Mouse (Mus musculus) heart, postnatal 0 days (tissue): ENCODE data around the gene Spock1. TPM values are rescaled to one million over a fixed set of nuclear protein-coding genes. Genes with fewer than 3 reads are reported as not detected.
"Not testable (repeated sequence)": the region's sequence is repeated elsewhere in the genome, so short reads cannot be mapped to it uniquely, and the experiment has no call there.

Experiments
- ATAC-seq: fragments of 200-750 bp; cut with Nextera tagmentation; 2 replicates; pipeline ENCODE4 v1.8.0; 2017; ENCODE audit warnings: low read depth, moderate number of reproducible peaks, moderate library complexity; ENCODE audit not compliant: insufficient read depth
- DNase-seq: peaks from one replicate; pipeline ENCODE4 v3.0.0-alpha.2; 2016; ENCODE audit warnings: low spot score
- H3K27ac ChIP-seq: fragments of 300-500 bp; sonication (generic); 2 replicates; pipeline ENCODE4 v1.5.1; 2014; ENCODE audit warnings: low read depth, mild to moderate bottlenecking
- H3K27me3 ChIP-seq: fragments of 300-500 bp; sonication (generic); 2 replicates; pipeline ENCODE4 v1.6.1; 2014; ENCODE audit warnings: low read length, mixed read lengths; ENCODE audit not compliant: control insufficient read depth, insufficient read depth
- H3K36me3 ChIP-seq: fragments of 300-500 bp; sonication (generic); replicated peaks from 2 replicates; pipeline ENCODE4 v1.6.1; 2014; ENCODE audit warnings: low read length, mixed read lengths; ENCODE audit not compliant: control insufficient read depth, insufficient read depth
- H3K4me1 ChIP-seq: fragments of 300-500 bp; sonication (generic); 2 replicates; pipeline ENCODE4 v1.6.1; 2014; ENCODE audit warnings: antibody characterized with exemption; ENCODE audit not compliant: control insufficient read depth, insufficient read depth
- H3K4me2 ChIP-seq: fragments of 300-500 bp; sonication (generic); 2 replicates; pipeline ENCODE4 v1.6.1; 2014; ENCODE audit warnings: low read depth, mild to moderate bottlenecking, low read length, moderate library complexity
- H3K4me3 ChIP-seq: fragments of 300-500 bp; sonication (generic); 2 replicates; pipeline ENCODE4 v1.5.1; 2014; ENCODE audit warnings: low read depth, low read length
- H3K9ac ChIP-seq: fragments of 300-500 bp; sonication (generic); replicated peaks from 2 replicates; pipeline ENCODE4 v1.6.1; 2014; ENCODE audit warnings: low read depth, low read length, mixed read lengths
- H3K9me3 ChIP-seq: fragments of 300-500 bp; sonication (generic); replicated peaks from 2 replicates; pipeline ENCODE4 v1.6.1; 2016; ENCODE audit warnings: low read length; ENCODE audit not compliant: control insufficient read depth
- CTCF ChIP-seq: IDR thresholded peaks from 2 replicates; pipeline ENCODE4 v1.5.1; 2016; ENCODE audit warnings: antibody characterized with exemption, control low read depth, low read depth
- EP300 ChIP-seq: IDR thresholded peaks from 2 replicates; pipeline ENCODE4 v1.6.1; 2016; ENCODE audit warnings: antibody characterized with exemption, low read depth
- whole genome bisulfite sequencing: fragments of 180-500 bp; shearing (Covaris S2); extraction: QIAGEN DNeasy Blood & Tissue Kit; methylation state at CpG from one replicate; pipeline ENCODE4 v1.1.7; 2014; 5-methylcytosine and 5-hydroxymethylcytosine counted together
- polyA plus RNA-seq: library from polyadenylated mRNA; unstranded; fragments of >200 nt; fragmentation: Nextera tagmentation; extraction: Ambion mirVana; gene quantifications from 2 replicates; pipeline ENCODE4 v1.2.1, GENCODE M21; 2015
- total RNA-seq: library from RNA; depleted of rRNA; stranded (reverse); fragments of >200 nt; gene quantifications from 2 replicates; pipeline ENCODE4 v1.2.3, GENCODE M21; 2014; ENCODE audit warnings: low replicate concordance

Gene Spock1
- total and polyA plus RNA-seq, 2 experiments from 2014 or later = 0.20 to 0.23 TPM

GRCm38 (mm10) chr13:57595761-57596051 lies 312.4 kb downstream of the Spock1 start:
- Histone ChIP-seq H3K36me3 (no peaks in the 10 kb centered on the region), H3K4me3 (no peak overlapping the region), H3K27ac (no peak overlapping the region), H3K27me3 (no peaks in the 10 kb centered on the region), H3K9ac (no peak overlapping the region), H3K4me1 (no peaks in the 10 kb centered on the region), H3K4me2 (no peak overlapping the region), H3K9me3 (no peaks in the 10 kb centered on the region)
- TF ChIP-seq EP300 (no peak), CTCF (no peak)
- ATAC-seq (no peak), DNase-seq (no peak)
- WGBS = 94% methylated on average over 6 of the region's 6 CpGs

- no peaks in the 10 kb centered on the region for H3K36me3 ChIP-seq
- H3K27ac ChIP-seq = no peak overlapping the region
- H3K4me3 ChIP-seq = no peak overlapping the region
- ATAC-seq (no peak), DNase-seq (no peak)
- no peaks in the 10 kb centered on the region for H3K4me1 ChIP-seq
- no peaks in the 10 kb centered on the region for H3K27me3 ChIP-seq
- no peak overlapping the region for H3K4me2 ChIP-seq
- WGBS = 54% methylated on average over 15 of the region's 15 CpGs
- no peaks in the 10 kb centered on the region for H3K9me3 ChIP-seq
- no peak overlapping the region for H3K9ac ChIP-seq
- TF ChIP-seq EP300 = no peak
- no peak for TF ChIP-seq CTCF
Observed at GRCm38 (mm10) chr13:57595032-57595760, 312.9 kb downstream of the Spock1 start.

DNA sequence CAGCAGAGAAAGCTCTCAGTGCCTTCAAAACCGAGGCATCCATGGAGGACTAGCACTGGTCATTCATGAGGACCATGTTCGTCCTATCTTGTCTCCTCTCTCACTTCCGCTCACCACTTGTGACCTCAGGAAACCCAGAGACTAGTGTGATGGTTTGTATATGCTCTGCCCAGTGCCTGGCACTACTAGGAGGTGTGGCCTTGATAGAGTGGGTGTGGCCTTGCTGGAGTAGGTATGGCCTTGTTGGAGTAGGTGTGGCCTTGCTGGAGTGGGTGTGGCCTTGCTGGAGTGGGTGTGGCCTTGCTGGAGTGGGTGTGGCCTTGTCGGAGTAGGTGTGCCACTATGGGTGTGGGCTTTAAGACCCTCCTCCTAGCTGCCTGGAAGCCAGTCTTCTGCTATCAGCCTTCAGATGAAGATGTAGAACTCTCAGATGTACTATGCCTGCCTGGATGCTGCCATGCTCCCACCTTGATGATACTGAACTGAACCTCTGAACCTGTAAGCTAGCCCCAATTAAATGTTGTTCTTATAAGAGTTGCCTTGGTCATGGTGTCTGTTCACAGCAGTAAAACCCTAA lies 318.7 kb downstream of the Spock1 start:
- not testable (repeated sequence) for H3K27ac ChIP-seq

GRCm38 (mm10) chr13:57588558-57589273 lies 319.4 kb downstream of the Spock1 start:
- ATAC-seq = no peak
- H3K9me3 ChIP-seq = no peaks in the 10 kb centered on the region
- TF ChIP-seq CTCF = no peak
- TF ChIP-seq EP300 = no peak

More for the DNA sequence above, 318.7 kb downstream of the Spock1 start:
- H3K4me2 ChIP-seq, H3K4me1 ChIP-seq, H3K9me3 ChIP-seq, H3K9ac ChIP-seq, DNase-seq, ATAC-seq, H3K36me3 ChIP-seq, H3K4me3 ChIP-seq, H3K27me3 ChIP-seq: not testable (repeated sequence)
- WGBS = 80% methylated on average over 4 of the region's 4 CpGs

GRCm38 (mm10) chr13:57585131-57585530 lies 323.0 kb downstream of the Spock1 start:
- Histone ChIP-seq H3K9ac (no peak overlapping the region), H3K4me1 (no peaks in the 10 kb centered on the region), H3K27me3 (no peaks in the 10 kb centered on the region), H3K36me3 (no peaks in the 10 kb centered on the region), H3K9me3 (no peaks in the 10 kb centered on the region), H3K4me2 (no peak overlapping the region), H3K4me3 (no peak overlapping the region), H3K27ac (no peak overlapping the region)
- WGBS = 30% methylated on average over 3 of the region's 3 CpGs
- TF ChIP-seq EP300 (no peak), CTCF (no peak)
- no peak for ATAC-seq
- DNase-seq = no peak

More at GRCm38 (mm10) chr13:57588558-57589273, 319.4 kb downstream of the Spock1 start:
- no peak overlapping the region for H3K4me2 ChIP-seq
- no peaks in the 10 kb centered on the region for H3K36me3 ChIP-seq
- 64% methylated on average over 10 of the region's 10 CpGs for whole genome bisulfite sequencing
- H3K27ac ChIP-seq = no peak overlapping the region
- no peaks in the 10 kb centered on the region for H3K27me3 ChIP-seq
- H3K4me1 ChIP-seq = no peaks in the 10 kb centered on the region
- H3K9ac ChIP-seq = no peak overlapping the region
- no peak overlapping the region for H3K4me3 ChIP-seq
- no peak for DNase-seq
